Mouse (Mus musculus) G1E (cell line): ENCODE measurements around the gene Trpv5.

ENCODE experiments used
- CTCF ChIP-seq: IDR thresholded peaks from 2 replicates; pipeline ENCODE4 v1.5.1; 2012; ENCODE audit warnings: low read depth, low read length, inconsistent platforms, mixed read lengths
- GATA1 ChIP-seq: IDR thresholded peaks from 2 replicates; pipeline ENCODE4 v1.6.1; 2012; ENCODE audit warnings: borderline replicate concordance, low read length, inconsistent platforms, mixed read lengths
- GATA2 ChIP-seq: IDR thresholded peaks from 2 replicates; pipeline ENCODE4 v1.6.1; 2012; ENCODE audit warnings: low read depth, low read length, inconsistent platforms, borderline replicate concordance
- POLR2AphosphoS5 ChIP-seq: IDR thresholded peaks from 2 replicates; pipeline ENCODE4 v1.6.1; 2012; ENCODE audit warnings: low read depth, low read length, inconsistent platforms; ENCODE audit not compliant: insufficient replicate concordance
- TAL1 ChIP-seq: conservative IDR thresholded peaks from 2 replicates; pipeline ENCODE4 v1.6.1; 2012; ENCODE audit warnings: low read depth, low read length, inconsistent platforms, mixed read lengths

GRCm38 (mm10) chr6:41680669-41681068, at the start of gene Trpv5:
- TF ChIP-seq CTCF = no peak
- TF ChIP-seq GATA1 = no peak
- TF ChIP-seq GATA2 = no peak
- TF ChIP-seq POLR2AphosphoS5 = no peak
- TF ChIP-seq TAL1 = no peak
